Mouse (Mus musculus) midbrain, postnatal 0 days (tissue): ENCODE data around the gene Wwox. TPM values are rescaled to one million over a fixed set of nuclear protein-coding genes. Genes with fewer than 3 reads are reported as not detected.

ENCODE experiments used
- ATAC-seq: fragments of 200-750 bp; cut with Nextera tagmentation; 2 replicates; pipeline ENCODE4 v1.8.0; 2017; ENCODE audit warnings: moderate number of reproducible peaks, mild to moderate bottlenecking, moderate TSS enrichment, moderate library complexity; ENCODE audit not compliant: low FRiP score
- DNase-seq: peaks from one replicate; pipeline ENCODE4 v3.0.0-alpha.2; 2015; ENCODE audit warnings: low spot score
- H3K27ac ChIP-seq: fragments of 300-500 bp; sonication (generic); 2 replicates; pipeline ENCODE4 v1.5.1; 2014; ENCODE audit warnings: low read depth, mild to moderate bottlenecking, low read length, mixed read lengths
- H3K27me3 ChIP-seq: fragments of 300-500 bp; sonication (generic); 2 replicates; pipeline ENCODE4 v1.6.1; 2014; ENCODE audit warnings: low read length, control low read depth, mixed read lengths; ENCODE audit not compliant: insufficient read depth
- H3K36me3 ChIP-seq: fragments of 300-500 bp; sonication (generic); 2 replicates; pipeline ENCODE4 v1.6.1; 2014; ENCODE audit warnings: low read length, control low read depth, mixed read lengths; ENCODE audit not compliant: insufficient read depth
- H3K4me1 ChIP-seq: fragments of 300-500 bp; sonication (generic); 2 replicates; pipeline ENCODE4 v1.6.1; 2014; ENCODE audit warnings: mild to moderate bottlenecking, control low read depth, antibody characterized with exemption, low read length, mixed read lengths; ENCODE audit not compliant: insufficient read depth
- H3K4me2 ChIP-seq: fragments of 300-500 bp; sonication (generic); 2 replicates; pipeline ENCODE4 v1.6.1; 2014; ENCODE audit warnings: low read depth, mild to moderate bottlenecking, low read length, mixed read lengths; ENCODE audit not compliant: poor library complexity, severe bottlenecking
- H3K4me3 ChIP-seq: fragments of 300-500 bp; sonication (generic); 2 replicates; pipeline ENCODE4 v1.5.1; 2014; ENCODE audit warnings: low read depth, mild to moderate bottlenecking, low read length, moderate library complexity
- H3K9ac ChIP-seq: fragments of 300-500 bp; sonication (generic); replicated peaks from 2 replicates; pipeline ENCODE4 v1.6.1; 2014; ENCODE audit warnings: mild to moderate bottlenecking, low read length, moderate library complexity, mixed read lengths; ENCODE audit not compliant: poor library complexity, severe bottlenecking
- H3K9me3 ChIP-seq: fragments of 300-500 bp; sonication (generic); 2 replicates; pipeline ENCODE4 v1.6.1; 2016; ENCODE audit warnings: low read length, control low read depth
- CTCF ChIP-seq: IDR thresholded peaks from 2 replicates; pipeline ENCODE4 v1.5.1; 2016; ENCODE audit warnings: antibody characterized with exemption, mild to moderate bottlenecking
- WGBS: fragments of 180-500 bp; shearing (Covaris S2); extraction: QIAGEN DNeasy Blood & Tissue Kit; methylation state at CpG from one replicate; pipeline ENCODE4 v1.1.7; 2014; 5-methylcytosine and 5-hydroxymethylcytosine counted together
- polyA plus RNA-seq: library from polyadenylated mRNA; unstranded; fragments of >200 nt; fragmentation: Nextera tagmentation; extraction: Ambion mirVana; gene quantifications from 2 replicates; pipeline ENCODE4 v1.2.1, GENCODE M21; 2015
- total RNA-seq: library from RNA; depleted of rRNA; stranded (reverse); fragments of >200 nt; gene quantifications from 2 replicates; pipeline ENCODE4 v1.2.3, GENCODE M21; 2014; rRNA removed

Gene Wwox
- total and polyA plus RNA-seq, 2 experiments from 2014 or later, result 15.4 to 17.2 TPM

DNA sequence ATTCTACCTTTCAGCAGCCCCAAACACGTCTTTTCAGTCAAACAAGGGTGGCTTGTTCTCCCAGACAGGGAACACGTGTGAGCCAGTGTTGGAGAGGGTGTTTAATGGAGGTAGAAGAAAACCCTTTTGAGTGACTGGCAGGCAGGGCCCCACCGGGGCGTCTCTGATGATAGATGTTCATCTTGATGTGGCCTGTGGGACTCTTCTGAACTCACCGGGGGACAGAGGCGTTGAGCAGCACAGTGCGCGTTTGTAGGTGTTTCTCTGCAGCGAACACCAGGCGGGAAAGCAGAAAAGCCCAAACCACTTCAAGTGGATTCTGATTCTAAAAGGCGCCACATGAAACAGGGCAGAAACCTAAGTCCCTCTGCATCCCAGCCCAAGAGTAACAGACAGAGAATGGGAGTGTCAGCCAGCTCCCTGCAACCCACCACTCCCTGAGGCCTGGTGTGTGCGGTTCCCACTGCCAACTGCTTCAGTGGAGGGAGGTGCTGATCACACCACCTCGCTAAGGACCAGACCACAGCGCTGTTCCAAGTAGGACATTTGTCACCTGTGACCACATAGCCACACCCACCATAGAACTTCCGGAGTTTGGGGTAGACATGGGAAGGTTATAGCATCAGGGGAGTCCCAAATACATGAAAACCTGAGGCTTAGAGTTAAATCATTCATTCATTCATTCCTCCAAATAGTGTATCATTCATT, 960.7 kb downstream of the Wwox start:
- no peak overlapping the region for H3K4me2 ChIP-seq
- no peak for TF ChIP-seq CTCF

More for the DNA sequence above, 960.7 kb downstream of the Wwox start:
- Histone ChIP-seq H3K27ac (no peak overlapping the region), H3K4me1 (no peaks in the 10 kb centered on the region), H3K4me3 (no peak overlapping the region), H3K9ac (no peak overlapping the region), H3K27me3 (no peaks in the 10 kb centered on the region), H3K9me3 (no peaks in the 10 kb centered on the region), H3K36me3 (no peaks in the 10 kb centered on the region)
- DNase-seq (no peak), ATAC-seq (no peak)
- 84% methylated on average over 15 of the region's 15 CpGs for WGBS

Other genes starting within 250 kb of the Wwox start
- gene Vat1l, start 234.0 kb upstream of the Wwox start, total RNA-seq, result 188 and 196 TPM in 2 replicates
- 60.9 and 61.7 TPM in 2 replicates for gene Vat1l, start 234.0 kb upstream of the Wwox start, polyA plus RNA-seq
- not detected in 2 replicates for gene Clec3a, start 21.6 kb upstream of the Wwox start, total RNA-seq
- 0.38 TPM in 1 of 2 replicates, not detected in the other for gene Clec3a, start 21.6 kb upstream of the Wwox start, polyA plus RNA-seq